Mouse (Mus musculus) limb, embryonic 10.5 days (tissue): Measurements from ENCODE around the gene Slc10a3. TPM values are rescaled to one million over a fixed set of nuclear protein-coding genes. Genes with fewer than 3 reads are reported as not detected.
A peak's percentile ranks its signal among the peaks of the same experiment; 100 is the strongest.
"Not testable (repeated sequence)": the region's sequence is repeated elsewhere in the genome, so short reads cannot be mapped to it uniquely, and the experiment has no call there.

ENCODE experiments used
- DNase-seq: peaks from one replicate; pipeline ENCODE4 v3.0.0-alpha.2; 2017; ENCODE audit warnings: low spot score
- H3K27ac ChIP-seq: fragments of 300-500 bp; sonication (generic); 2 replicates; pipeline ENCODE4 v1.5.1; 2016; ENCODE audit warnings: mild to moderate bottlenecking
- H3K27me3 ChIP-seq: fragments of 300-500 bp; sonication (generic); 2 replicates; pipeline ENCODE4 v1.6.1; 2016; ENCODE audit warnings: low read depth, mild to moderate bottlenecking; ENCODE audit not compliant: poor library complexity, severe bottlenecking
- H3K36me3 ChIP-seq: fragments of 300-500 bp; sonication (generic); 2 replicates; pipeline ENCODE4 v1.6.1; 2016; ENCODE audit warnings: mild to moderate bottlenecking, moderate library complexity
- H3K4me1 ChIP-seq: fragments of 300-500 bp; sonication (generic); 2 replicates; pipeline ENCODE4 v1.6.1; 2016
- H3K4me3 ChIP-seq: fragments of 300-500 bp; sonication (generic); 2 replicates; pipeline ENCODE4 v1.5.1; 2016; ENCODE audit warnings: mild to moderate bottlenecking, moderate library complexity
- H3K9me3 ChIP-seq: fragments of 300-500 bp; sonication (generic); replicated peaks from 2 replicates; pipeline ENCODE4 v1.6.1; 2016; ENCODE audit warnings: mild to moderate bottlenecking
- WGBS: fragments of 180-500 bp; shearing (Covaris S2); methylation state at CpG from one replicate; pipeline ENCODE4 v1.1.7; 2016; 5-methylcytosine and 5-hydroxymethylcytosine counted together
- polyA plus RNA-seq: library from polyadenylated mRNA; unstranded; fragments of >200 nt; fragmentation: Nextera tagmentation; extraction: Ambion mirVana; gene quantifications from 2 replicates; pipeline ENCODE4 v1.2.1, GENCODE M21; 2016

The Slc10a3 gene
- polyA plus RNA-seq = 12.2 and 13.2 TPM in 2 replicates

DNA sequence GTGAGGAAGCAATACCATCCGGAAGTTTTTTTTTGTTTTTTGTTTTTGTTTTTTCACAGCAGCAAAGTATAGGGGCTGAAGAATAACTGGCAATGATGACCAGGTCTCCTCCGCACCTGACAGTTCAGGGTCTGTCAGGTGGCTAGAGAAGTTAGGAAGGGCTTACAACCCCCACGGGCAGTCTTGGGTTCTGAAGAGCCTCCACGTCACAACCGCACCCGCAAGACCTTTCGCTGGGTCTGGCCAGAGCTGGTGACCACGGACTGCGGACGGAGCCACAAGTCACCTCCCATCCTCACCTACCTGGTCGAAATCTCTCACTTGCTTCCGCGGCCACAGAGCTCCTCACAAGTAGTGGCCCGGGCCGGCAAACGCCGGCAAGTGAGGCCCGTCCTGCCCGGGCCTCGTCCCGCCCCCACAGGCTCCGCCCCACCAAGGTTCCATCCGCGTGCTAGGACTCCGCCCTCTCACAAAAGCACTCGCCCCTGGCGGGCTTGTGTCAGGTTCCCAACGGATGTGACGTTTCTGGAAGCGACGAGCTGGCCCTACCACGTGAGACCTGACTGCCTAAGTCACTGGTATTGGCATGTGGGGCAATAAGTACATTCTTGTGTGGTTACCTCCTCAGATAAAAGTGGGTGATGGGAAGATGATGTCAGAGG is at the start of gene Slc10a3, which contains the start of gene Ubl4a:
TSS of gene Slc10a3 (minus strand) at position 462 of the 662 bp plus-strand sequence.
TSS of gene Ubl4a (minus strand) at position 331 of the 662 bp plus-strand sequence.
- Histone ChIP-seq H3K9me3 (no peaks in the 10 kb centered on the region), H3K36me3 (peaks cover 13% of the 10 kb centered on the region), H3K27ac (peak within 1 kb of the TSS; percentile 68), H3K4me1 (peaks cover 5% of the 10 kb centered on the region; the same call in 1 of the 2 replicates), H3K27me3 (peaks cover 5% of the 10 kb centered on the region; the same call in 1 of the 2 replicates), H3K4me3 (peak within 1 kb of the TSS; percentile 55)
- WGBS = 15% methylated on average over 32 of the region's 32 CpGs
- peak; percentile 81 for DNase-seq

- Histone ChIP-seq H3K36me3 (peaks cover 15% of the 10 kb centered on the region), H3K27ac (no peak overlapping the region), H3K27me3 (peaks cover 5% of the 10 kb centered on the region; the same call in 1 of the 2 replicates), H3K4me3 (no peak overlapping the region), H3K4me1 (no peaks in the 10 kb centered on the region), H3K9me3 (no peaks in the 10 kb centered on the region)
- peak; percentile 61 for DNase-seq
These were observed 40.2 kb upstream of the Slc10a3 start for GRCm38 (mm10) chrX:74413377-74413776.

- Histone ChIP-seq H3K9me3 (no peaks in the 10 kb centered on the region), H3K27ac (no peak overlapping the region), H3K4me1 (no peaks in the 10 kb centered on the region), H3K4me3 (no peak overlapping the region), H3K27me3 (peaks cover 5% of the 10 kb centered on the region; the same call in 1 of the 2 replicates), H3K36me3 (peaks cover 15% of the 10 kb centered on the region)
- 76% methylated on average over 2 of the region's 2 CpGs for WGBS
- DNase-seq = no peak
These were observed 35.2 kb upstream of the Slc10a3 start for GRCm38 (mm10) chrX:74408340-74408739.

DNA sequence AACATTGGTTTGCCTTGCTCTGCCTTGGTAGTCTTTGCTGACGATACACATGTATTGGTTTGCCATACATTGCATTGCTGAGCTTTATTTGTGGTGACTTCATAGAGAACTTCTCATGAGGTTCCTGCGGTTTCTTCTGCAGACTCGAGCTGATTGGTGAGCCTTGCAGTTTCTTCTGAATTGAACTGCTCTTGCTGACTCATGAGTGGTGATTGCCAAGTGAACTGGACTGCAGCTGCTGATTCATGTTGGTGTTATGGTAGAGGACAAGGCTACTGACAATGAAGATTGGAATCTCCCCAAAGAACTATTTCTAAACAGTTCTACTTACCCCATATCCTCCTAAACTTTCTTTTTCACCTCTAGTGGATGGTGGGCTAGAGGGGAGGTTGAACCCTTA is 27.0 kb upstream of the Slc10a3 start:
- no peaks in the 10 kb centered on the region for H3K9me3 ChIP-seq
- H3K27me3 ChIP-seq = no peaks in the 10 kb centered on the region
- no peaks in the 10 kb centered on the region for H3K4me1 ChIP-seq
- H3K4me3 ChIP-seq = no peak overlapping the region
- no peak overlapping the region for H3K27ac ChIP-seq
- WGBS = 92% methylated on average over 3 of the region's 3 CpGs
- no peaks in the 10 kb centered on the region for H3K36me3 ChIP-seq
- no peak for DNase-seq

DNA sequence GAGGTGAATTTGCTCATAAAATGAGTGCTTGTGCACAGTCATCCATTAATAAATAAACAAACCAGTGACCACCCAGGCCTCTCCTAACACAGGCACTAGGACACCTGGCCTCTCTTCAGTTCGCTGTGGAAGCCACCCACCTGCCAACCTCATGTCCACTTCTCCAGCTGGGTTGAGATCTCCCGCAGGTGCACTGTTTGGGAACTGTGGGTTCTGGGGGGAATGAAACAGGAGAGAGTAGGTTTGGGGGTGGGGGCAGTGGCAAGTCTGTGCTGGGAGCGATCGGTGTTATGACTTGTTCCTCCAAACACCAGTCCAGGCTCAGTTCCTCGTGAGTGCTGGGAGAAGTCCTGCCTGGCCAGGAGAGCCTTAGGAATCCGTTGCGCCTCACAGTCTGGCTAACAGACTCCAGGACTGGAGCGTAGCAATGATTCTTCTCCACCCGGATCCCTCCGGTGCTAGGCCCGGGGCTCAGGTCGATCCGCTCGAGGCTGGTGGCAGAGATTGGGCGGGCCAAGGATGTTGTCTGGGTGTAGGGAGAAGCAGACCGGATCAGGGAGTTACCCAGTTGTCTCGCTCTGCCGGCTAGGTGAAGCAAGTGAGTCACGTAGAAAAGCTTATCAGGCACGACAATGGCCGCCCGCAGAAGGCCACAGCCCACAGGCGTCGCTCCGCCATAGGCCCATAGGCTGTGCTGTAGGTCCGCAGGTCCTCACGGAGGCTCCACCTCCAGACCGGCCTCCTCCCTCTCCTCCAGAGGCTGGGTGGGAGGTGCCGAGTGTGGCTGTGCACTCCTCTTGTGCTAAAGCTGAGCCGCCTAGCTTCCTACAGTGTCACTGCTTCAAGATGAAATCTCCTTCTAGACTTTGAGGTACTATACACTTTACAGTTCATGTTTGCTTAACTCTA is 19.6 kb upstream of the Slc10a3 start, which contains the start of the genes Fam3a and Ikbkg:
TSS of gene Fam3a (minus strand) at position 738 of the 909 bp plus-strand sequence.
TSS of gene Ikbkg (plus strand) at position 756 of the 909 bp plus-strand sequence.
- WGBS = 17% methylated on average over 30 of the region's 30 CpGs
- Histone ChIP-seq H3K4me3 (peak within 1 kb of the TSS; percentile 60), H3K36me3 (peaks cover 7% of the 10 kb centered on the region; the same call in 1 of the 2 replicates), H3K27me3 (peaks cover 12% of the 10 kb centered on the region; the same call in 1 of the 2 replicates), H3K27ac (peak within 1 kb of the TSS; percentile 93), H3K4me1 (peaks cover 7% of the 10 kb centered on the region), H3K9me3 (no peaks in the 10 kb centered on the region)
- peak; percentile 73 for DNase-seq

DNA sequence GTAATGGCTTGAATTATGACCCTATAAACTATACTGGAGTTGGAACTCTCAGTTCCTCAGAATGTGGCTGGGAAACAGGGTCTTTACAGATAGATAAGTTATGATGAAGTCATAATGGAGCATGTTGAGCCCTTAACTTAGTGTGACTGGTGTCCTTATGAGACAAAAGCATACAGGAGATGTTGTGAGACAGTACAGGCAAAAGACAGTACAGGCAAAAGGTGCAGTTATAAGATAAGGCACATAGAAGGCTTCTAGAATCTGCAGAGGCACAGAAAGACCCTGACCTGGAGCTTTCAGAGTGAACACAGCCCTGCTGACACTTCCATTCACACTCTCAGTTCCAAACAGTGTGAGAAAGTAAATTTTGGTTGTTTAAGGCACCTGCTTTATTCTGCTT is 15.0 kb upstream of the Slc10a3 start:
- H3K4me3 ChIP-seq = no peak overlapping the region
- H3K27ac ChIP-seq = no peak overlapping the region
- no peaks in the 10 kb centered on the region for H3K9me3 ChIP-seq
- DNase-seq = no peak
- H3K27me3 ChIP-seq = peaks cover 22% of the 10 kb centered on the region; the same call in 1 of the 2 replicates
- peaks cover 40% of the 10 kb centered on the region for H3K36me3 ChIP-seq
- peaks cover 3% of the 10 kb centered on the region for H3K4me1 ChIP-seq

GRCm38 (mm10) chrX:74384451-74384850 is 11.3 kb upstream of the Slc10a3 start:
- peaks cover 15% of the 10 kb centered on the region; the same call in 1 of the 2 replicates for H3K27me3 ChIP-seq
- no peaks in the 10 kb centered on the region for H3K4me1 ChIP-seq
- H3K4me3 ChIP-seq = no peak overlapping the region
- no peak overlapping the region for H3K27ac ChIP-seq
- peaks cover 34% of the 10 kb centered on the region for H3K36me3 ChIP-seq
- H3K9me3 ChIP-seq = no peaks in the 10 kb centered on the region
- 77% methylated on average over 2 of the region's 2 CpGs for WGBS
- DNase-seq = no peak

- 7% methylated on average over 44 of the region's 49 CpGs for WGBS
- Histone ChIP-seq H3K4me3 (peak overlapping the region; percentile 66), H3K27ac (peak overlapping the region; percentile 85), H3K4me1 (peaks cover 7% of the 10 kb centered on the region; the same call in 1 of the 2 replicates), H3K9me3 (no peaks in the 10 kb centered on the region), H3K27me3 (peaks cover 17% of the 10 kb centered on the region; the same call in 1 of the 2 replicates), H3K36me3 (peaks cover 30% of the 10 kb centered on the region)
- DNase-seq = peak; percentile 78
These were observed 4.8 kb downstream of the Slc10a3 start for GRCm38 (mm10) chrX:74368209-74368909.

- Histone ChIP-seq H3K36me3 (peaks cover 30% of the 10 kb centered on the region), H3K9me3 (no peaks in the 10 kb centered on the region), H3K27me3 (peaks cover 17% of the 10 kb centered on the region; the same call in 1 of the 2 replicates), H3K4me3 (peak overlapping the region; percentile 66), H3K27ac (peak overlapping the region; percentile 85), H3K4me1 (peaks cover 7% of the 10 kb centered on the region; the same call in 1 of the 2 replicates)
- 71% methylated on average over 10 of the region's 10 CpGs for WGBS
- DNase-seq = no peak
These were observed 5.6 kb downstream of the Slc10a3 start for GRCm38 (mm10) chrX:74367512-74367911.

DNA sequence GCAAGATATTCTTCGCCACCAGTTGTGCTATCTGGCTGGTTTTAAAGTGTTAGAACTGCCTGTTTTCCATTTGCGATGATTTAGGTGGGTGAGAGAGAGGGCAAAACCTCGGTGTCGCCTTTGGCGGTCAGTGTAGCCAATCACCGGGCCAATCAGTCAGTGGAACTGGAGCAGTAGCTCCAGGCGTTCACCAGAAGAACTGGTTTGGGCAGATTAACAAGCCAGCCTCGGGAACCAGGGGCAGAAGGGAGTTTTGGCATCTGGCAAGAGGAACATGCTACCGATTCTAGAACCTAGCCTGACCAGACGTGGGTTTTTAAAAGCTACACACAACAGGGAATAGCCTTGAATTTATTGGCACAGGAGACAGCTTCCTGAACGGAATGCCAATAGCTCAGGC is 14.0 kb downstream of the Slc10a3 start:
- Histone ChIP-seq H3K4me3 (no peak overlapping the region), H3K9me3 (no peaks in the 10 kb centered on the region), H3K27me3 (no peaks in the 10 kb centered on the region), H3K27ac (no peak overlapping the region), H3K36me3 (no peaks in the 10 kb centered on the region), H3K4me1 (no peaks in the 10 kb centered on the region)
- no peak for DNase-seq
- WGBS = 39% methylated on average over 11 of the region's 11 CpGs

DNA sequence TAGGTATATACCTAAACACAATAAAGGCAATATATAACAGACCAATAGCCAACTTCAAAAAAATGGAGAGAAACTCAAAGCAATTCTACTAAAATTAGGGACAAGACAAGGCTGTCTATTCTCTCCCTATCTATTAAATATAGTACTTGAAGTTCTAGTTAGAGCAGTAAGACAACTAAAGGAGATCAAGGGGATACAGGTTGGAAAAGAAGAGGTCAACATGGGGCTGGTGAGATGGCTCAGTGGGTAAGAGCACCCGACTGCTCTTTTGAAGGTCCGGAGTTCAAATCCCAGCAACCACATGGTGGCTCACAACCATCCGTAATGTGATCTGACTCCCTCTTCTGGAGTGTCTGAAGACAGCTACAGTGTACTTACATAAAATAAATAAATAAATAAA is 16.1 kb downstream of the Slc10a3 start:
- 88% methylated on average over 3 of the region's 3 CpGs for whole genome bisulfite sequencing
- not testable (repeated sequence) for H3K9me3 ChIP-seq, H3K27me3 ChIP-seq, H3K36me3 ChIP-seq, H3K4me3 ChIP-seq, H3K4me1 ChIP-seq, DNase-seq, H3K27ac ChIP-seq

DNA sequence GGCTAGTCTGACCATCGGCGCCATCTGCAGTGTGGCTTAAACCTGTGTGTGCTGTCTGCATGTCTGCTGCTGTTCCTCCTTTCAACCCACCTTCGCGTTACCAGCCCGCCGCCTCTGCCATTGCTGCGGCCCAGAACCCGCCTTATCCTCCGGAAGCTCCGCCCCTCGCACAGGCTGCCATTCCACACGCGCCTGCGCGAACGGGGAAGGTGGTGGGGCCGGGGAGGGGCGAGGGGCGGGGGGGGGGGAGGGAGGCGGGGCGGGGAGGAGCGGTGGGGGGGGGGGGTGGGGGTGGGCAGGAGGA is 19.7 kb downstream of the Slc10a3 start, which contains the start of gene Lage3:
TSS of gene Lage3 (minus strand) at position 152 of the 304 bp plus-strand sequence.
- H3K27ac ChIP-seq = peak within 1 kb of the TSS; percentile 80

More for the DNA sequence above, 19.7 kb downstream of the Slc10a3 start, which contains the start of gene Lage3:
- Histone ChIP-seq H3K4me1 (no peaks in the 10 kb centered on the region), H3K9me3 (no peaks in the 10 kb centered on the region), H3K27me3 (no peaks in the 10 kb centered on the region), H3K4me3 (peak within 1 kb of the TSS; percentile 56), H3K36me3 (no peaks in the 10 kb centered on the region)
- WGBS = 10% methylated on average over 9 of the region's 22 CpGs
- peak; percentile 75 for DNase-seq
